Mouse (Mus musculus) brain, embryonic 14.5 days (tissue): ENCODE data around the gene Furin.

Source experiments
- CTCF ChIP-seq: fragments of 200-500 bp; IDR thresholded peaks from 2 replicates; pipeline ENCODE4 v1.5.1; 2012; ENCODE audit warnings: inconsistent platforms, mild to moderate bottlenecking, moderate library complexity, borderline replicate concordance; ENCODE audit not compliant: insufficient read depth, insufficient read length; ENCODE audit errors: extremely low read depth
- POLR2A ChIP-seq: fragments of 200-500 bp; IDR thresholded peaks from 2 replicates; pipeline ENCODE4 v1.6.1; 2012; ENCODE audit warnings: mild to moderate bottlenecking, inconsistent platforms, borderline replicate concordance; ENCODE audit not compliant: poor library complexity, insufficient read depth, insufficient read length, severe bottlenecking; ENCODE audit errors: extremely low read depth

GRCm38 (mm10) chr7:80392119-80392518, 13.1 kb downstream of the Furin start:
- TF ChIP-seq CTCF, result no peak
- TF ChIP-seq POLR2A, result no peak
